Mouse (Mus musculus) heart, adult 10 weeks (tissue): ENCODE results near the gene Vmn1r20. TPM values are rescaled to one million over a fixed set of nuclear protein-coding genes. Genes with fewer than 3 reads are reported as not detected.

Experiments used
- polyA plus RNA-seq: library from polyadenylated mRNA; stranded (reverse); fragments of 350-450 nt; fragmentation: Illumina TruSeq; extraction: RNeasy Lipid Tissue Mini Kit (QIAGEN cat#74804); gene quantifications from one replicate; pipeline ENCODE4 v1.2.3, GENCODE M21; 2014; ENCODE audit warnings: low read depth, low replicate concordance

Gene Vmn1r20
- not detected for polyA plus RNA-seq

DNA sequence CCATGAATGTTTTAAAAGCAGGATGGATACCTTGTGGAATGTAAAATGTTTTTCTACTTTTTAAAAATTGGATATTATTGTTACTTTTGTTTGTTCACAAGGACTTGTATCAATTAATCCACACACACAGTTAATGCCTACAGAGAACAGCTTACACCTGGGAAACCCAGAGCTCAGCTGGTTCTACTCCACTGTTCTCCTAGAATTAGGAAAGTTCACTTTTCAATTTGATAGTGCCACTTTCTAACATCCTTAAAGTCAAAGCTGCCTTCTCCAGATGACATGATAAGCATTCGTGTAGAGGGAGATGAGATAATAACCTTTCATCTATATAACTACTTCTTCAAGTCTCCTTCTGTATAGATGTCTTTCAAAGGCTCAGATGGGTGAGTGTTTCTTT, at the start of gene Vmn1r20:
TSS of gene Vmn1r20 (plus strand) at position 301 of the 400 bp plus-strand sequence.

DNA sequence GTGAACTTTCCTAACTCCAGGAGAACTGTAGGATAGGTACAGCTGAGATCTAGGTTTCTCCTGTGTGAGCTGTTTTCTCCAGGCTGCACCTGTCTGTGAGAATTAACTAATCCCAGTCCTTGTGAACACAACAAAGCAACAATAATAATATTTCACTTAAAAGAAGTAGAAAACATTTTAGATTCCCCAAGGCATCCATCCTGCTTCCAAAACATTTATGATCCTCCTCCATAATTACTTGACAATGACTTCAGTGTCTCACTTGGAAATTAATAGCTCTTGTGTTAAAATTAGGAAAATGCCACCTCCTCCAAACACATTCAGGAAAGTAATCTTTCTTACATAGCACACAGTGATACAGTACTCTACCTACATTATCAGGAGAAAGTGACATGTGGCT, 33.0 kb upstream of the Vmn1r20 start, which contains the start of gene Vmn1r18:
TSS of gene Vmn1r18 (minus strand) at position 101 of the 400 bp plus-strand sequence.

DNA sequence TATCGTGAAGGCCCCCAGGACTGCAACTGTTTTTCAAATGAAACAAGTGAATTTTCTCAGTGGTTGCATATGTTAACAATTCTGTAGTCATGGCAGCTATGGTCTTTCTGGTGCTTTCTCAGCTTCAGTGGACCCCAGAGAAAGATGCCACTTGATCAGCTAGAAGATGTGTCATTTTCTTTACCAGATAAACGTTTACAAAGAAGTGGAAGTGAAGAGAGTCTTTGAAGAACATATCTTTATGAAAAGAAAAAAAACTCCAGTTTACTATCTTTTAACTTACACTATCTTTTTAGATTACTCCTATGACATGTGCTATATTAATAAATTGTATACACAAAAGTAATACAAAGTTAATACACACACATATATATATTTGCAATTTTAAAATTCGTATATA, 25.2 kb upstream of the Vmn1r20 start, which contains the start of gene Vmn1r19:
TSS of gene Vmn1r19 (plus strand) at position 301 of the 400 bp plus-strand sequence.

Other genes starting within 250 kb of the Vmn1r20 start
- gene Vmn1r13, start 225.6 kb upstream of the Vmn1r20 start, polyA plus RNA-seq = not detected
- not detected for gene Vmn1r14, start 197.2 kb upstream of the Vmn1r20 start, polyA plus RNA-seq
- gene Vmn1r15, start 171.0 kb upstream of the Vmn1r20 start, polyA plus RNA-seq = not detected
- not detected for gene Vmn1r16, start 99.4 kb upstream of the Vmn1r20 start, polyA plus RNA-seq
- gene Vmn1r17, start 65.2 kb upstream of the Vmn1r20 start, polyA plus RNA-seq = not detected
- gene Vmn1r18, start 33.1 kb upstream of the Vmn1r20 start, polyA plus RNA-seq = not detected
- gene Vmn1r19, start 25.1 kb upstream of the Vmn1r20 start, polyA plus RNA-seq = not detected
- 72.4 TPM for gene Ppm1k, start 106.5 kb downstream of the Vmn1r20 start, polyA plus RNA-seq
- 3.6 TPM for gene Herc6, start 152.1 kb downstream of the Vmn1r20 start, polyA plus RNA-seq